Mouse (Mus musculus) heart, adult 8-10 months (tissue): Measurements from ENCODE around the gene Cfap97d2. TPM values are rescaled to one million over a fixed set of nuclear protein-coding genes. Genes with fewer than 3 reads are reported as not detected.

Experiments
- DNase-seq: peaks from one replicate; pipeline ENCODE4 v3.0.0; 2022; ENCODE audit warnings: low spot score
- total RNA-seq, 4 experiments: library from RNA; stranded (reverse); gene quantifications; 2 replicates each; pipeline ENCODE4 v1.2.4; 2022

Cfap97d2 gene
- total RNA-seq, result not detected

DNA sequence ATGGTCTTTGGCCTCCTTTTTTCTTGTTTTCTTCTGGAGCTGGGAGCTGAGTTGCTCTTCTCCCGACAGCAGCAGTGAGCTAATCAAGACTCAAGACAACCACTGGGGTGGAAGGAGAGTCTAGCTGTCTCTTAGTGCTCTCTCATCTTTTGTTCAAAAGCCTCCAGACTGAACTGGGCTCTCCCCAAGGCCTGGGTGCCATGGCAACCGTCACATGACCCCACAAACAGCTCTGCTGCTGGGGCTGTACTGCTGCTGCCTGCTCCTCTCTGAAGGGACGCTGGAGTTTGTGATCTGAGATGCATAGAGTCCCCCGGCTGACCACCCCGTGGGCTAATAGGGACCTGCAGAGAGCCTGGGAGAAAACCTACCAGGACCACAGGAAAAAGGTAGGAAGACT is at the start of gene Cfap97d2:
Gene Cfap97d2, plus strand, starts transcription at position 222 of the 400 bp plus-strand sequence.
- DNase-seq, result no peak

DNA sequence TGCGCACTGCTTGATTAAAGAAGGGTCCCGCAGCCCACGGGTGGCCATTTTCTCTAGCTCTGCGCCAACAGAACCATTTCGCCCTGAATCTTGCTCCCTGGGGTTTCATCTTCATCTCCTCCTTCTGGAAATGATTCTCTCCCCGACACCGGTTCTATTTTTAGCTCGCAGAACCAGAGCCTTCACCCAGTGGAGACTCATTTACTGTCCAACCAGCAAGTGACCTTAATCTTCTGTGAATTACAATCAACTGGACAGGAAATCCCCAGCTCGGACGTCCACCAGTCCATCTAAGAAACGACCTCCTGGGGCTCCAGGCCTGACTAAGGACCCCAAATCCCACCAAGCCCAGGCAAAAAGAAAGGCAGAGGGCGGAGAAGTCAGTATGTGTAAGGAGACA is 48.2 kb upstream of the Cfap97d2 start:
- no peak for DNase-seq

DNA sequence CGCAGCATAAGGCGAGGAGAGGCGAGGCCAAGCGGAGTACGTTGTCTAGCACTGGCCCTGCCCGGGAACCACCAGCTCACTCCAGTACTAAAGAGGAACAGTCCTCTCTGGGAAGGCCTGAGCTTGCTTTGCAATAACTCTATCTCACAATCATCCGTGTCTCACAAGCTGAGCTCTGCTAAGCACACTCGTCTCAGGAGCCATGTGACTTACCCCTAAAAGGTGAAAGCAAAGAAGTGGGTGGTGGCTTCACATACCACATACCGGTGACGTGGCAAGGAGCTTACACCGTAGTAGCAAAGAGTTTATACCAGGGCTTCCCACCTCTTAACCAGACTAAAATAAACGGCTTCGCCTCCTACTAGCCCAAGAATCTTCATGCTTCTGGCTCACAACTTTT is 45.4 kb upstream of the Cfap97d2 start:
- no peak for DNase-seq

DNA sequence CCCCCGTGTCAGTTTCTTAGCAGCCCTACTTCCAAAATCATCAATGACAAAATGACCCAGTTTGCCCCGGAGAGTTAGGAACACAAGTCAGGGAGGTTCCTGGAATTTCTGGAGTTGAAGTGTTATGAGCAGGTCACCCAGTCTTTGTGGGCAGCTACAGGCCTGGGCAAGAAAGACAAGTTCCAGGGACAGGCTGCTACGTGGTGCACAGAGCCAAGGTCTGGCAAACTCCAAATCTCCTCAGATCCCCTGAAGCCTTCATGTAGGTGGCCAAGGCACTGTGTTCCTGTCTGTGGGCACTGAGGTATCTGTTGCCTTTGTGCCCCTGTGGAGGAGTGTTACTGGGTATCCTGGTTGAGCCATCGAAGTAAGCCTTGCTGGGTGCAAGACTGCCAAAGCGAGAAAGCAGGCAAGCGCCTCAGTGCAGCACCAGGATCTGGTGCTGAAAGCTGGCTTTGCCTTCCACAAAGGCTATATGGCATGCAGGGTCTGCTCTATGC is 40.9 kb upstream of the Cfap97d2 start:
- no peak for DNase-seq

DNA sequence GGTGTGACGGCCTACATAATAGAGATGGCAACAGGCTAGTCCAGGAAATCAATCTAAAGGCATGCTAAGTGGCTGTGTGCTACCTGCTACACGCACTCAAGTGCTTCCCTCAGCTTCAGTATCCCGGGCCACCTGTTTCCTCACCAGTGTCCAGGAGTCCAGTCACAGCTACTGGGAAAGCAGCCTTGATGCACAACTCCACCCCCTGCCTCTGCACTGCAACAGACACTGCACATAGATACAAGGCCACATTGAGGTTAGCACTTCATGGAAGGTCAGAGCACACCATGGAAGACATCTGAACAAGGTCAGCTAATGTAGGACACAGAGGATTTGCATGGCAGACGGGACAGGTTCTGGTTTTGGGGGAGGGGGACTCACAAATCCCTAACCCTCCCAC is 40.2 kb upstream of the Cfap97d2 start:
- DNase-seq, result no peak

DNA sequence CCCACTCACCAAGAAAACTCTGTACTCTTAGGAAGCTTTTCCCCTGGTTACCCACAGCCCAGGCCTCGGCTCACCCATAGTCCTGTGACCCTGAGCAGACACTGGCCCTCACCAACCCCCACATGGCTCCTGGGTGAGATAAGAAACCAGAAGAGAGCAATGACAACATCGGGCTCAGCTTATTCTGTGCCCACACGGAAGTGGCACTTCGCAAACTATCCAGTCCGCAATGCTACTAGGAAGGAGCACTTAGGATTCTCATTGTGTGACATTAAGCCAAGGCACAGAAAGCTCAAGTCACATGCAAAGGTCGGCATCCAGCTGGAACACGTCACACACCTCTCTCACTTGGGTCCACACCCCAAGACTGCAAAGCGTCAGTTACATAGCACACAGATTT is 39.7 kb upstream of the Cfap97d2 start:
- no peak for DNase-seq

DNA sequence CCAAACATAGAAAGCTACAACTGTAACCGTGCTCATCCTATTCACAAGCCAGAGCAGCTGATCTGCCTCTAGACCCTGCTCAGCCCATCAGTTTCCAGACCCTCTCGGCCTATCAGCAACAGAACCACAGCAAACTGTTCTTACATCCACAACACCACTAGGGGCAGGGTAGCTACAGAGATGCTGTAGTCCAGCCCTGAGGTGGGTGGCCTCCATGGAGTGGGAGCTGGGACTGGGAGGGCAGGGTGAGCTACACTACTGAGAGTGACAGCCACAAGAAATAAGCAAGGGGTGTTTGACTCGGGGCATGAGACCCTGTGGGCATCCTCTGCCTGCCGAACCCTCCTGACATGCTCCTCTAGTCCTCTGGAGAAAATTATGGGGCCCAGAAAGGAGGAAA is 37.8 kb upstream of the Cfap97d2 start:
- DNase-seq, result no peak

DNA sequence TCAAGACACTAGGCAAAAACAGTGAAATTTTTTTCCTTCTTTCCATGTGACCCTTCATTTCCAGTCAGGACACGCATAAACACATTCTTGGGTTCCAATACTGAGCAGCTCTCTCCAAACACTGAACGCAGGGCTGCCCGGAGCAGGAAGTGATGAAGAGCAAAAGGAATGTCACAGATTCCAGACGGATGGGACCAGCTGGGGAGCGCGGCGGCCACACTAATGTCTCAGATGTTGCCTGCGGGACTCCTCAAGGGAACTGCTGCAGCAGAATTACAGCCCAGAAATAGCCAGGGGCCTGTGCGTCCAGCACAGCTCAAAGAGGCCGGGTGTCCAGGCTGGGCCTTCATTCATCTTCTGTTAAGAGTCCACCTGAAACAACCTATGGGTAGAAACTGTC is 37.3 kb upstream of the Cfap97d2 start:
- peak; percentile 79 for DNase-seq

DNA sequence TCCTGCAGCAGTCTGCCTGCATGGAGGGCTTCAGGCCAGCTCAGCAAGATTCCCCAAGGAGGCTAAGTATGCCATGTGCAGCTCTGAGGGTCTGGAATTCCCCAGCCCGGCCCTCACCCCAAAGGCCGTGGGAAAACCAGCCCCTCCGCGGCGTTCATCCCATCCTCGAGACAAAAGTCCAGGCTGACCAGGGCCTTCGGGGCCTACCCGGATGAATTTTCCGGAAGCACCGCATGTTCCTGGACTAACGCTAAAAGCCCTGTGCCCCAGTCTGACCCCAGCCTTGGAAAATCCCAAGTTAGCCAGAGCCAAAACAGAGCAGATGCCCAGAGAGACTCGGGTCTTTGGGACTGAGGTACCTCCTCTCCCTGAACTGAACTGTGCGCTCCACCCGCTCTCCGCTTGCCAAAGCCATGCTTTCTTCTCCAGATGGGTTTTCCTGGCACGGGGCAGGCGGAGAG is 35.6 kb upstream of the Cfap97d2 start:
- peak; percentile 52 for DNase-seq

DNA sequence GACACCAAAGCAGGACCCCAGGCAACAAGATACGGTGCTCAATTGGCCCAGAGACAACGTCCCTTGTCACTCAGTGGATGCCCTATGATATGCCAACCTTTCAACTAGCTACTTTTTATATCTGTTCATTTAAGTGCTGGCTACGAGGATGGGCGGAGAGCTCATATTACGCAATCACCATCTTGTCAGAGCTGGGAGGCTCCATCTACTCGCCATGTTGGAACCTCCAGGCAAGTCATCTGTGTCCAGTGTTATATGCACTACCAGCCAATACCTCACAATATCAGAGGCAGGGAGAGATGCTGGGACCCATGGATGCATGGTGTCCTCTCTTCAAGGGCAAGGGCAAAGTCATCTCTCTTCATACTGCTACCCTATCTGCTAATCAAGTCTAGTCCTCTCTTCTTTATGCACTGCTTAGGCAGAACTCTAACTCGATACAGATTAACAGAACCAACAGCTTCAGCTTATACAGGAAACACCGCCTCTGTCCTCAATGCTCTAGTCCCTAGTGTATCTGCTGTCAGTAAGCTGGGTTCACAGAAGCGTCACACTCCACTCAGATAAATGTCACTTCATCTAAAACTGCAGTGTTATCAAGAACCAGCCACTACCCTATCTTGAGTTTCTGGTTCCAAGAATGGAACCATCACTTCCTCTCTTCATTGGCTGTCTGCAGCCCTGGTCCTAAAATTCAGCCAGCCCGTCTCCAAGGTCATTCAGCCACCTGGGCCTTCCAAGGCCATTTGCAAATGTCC is 34.3 kb upstream of the Cfap97d2 start:
- no peak for DNase-seq

DNA sequence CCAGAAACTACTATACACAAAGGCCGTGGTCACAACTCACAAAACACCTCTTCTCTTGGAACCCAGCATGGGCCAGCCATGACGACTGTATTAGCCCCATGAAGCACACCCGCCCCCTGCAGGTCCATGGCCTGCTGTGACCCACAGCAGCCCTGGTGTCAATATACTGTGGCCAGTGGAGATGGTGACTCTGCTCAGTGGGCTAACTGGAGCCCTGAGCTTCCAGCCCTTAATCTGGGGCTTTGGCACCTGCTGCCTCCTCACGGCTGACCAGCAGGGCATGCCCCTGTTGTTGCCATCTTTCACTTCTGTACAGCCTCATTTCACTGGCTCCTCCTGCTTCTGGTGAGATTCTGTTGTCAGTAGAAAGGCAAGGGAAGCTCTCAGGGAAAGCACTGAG is 32.5 kb upstream of the Cfap97d2 start:
- DNase-seq, result peak; percentile 45

DNA sequence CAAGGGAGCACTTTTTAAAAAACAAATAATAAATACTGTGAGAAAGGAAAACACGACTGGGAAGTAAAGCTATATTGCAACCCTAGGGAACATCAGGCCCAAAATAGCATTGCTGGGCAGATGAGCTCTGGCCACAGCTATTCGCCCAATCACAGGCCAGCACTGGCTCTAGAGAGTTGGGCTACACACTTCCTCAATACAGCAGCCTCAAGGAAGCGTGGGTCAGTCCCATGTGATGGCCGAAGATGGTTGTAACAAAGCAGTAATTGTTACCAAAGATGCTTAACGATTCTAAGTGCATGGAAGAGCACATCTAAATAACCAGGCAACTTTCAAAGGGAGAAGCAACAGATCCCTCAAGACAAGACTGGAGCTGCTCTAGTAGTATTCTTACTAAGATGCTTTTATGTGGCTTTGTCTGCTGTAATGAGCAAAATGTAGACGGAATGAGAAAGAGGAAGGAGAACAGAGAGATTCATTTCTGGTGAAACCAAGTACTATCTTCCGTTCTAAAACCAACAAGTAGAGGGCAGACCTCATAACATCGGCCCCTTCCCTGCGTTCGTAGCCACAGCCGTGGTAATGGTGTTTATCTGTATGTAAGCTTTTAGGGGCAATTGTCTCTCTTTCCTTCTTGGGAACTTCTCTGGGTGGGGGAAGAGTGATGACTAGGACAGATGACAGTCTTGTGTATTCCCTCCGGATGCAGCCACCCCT is 31.2 kb upstream of the Cfap97d2 start:
- DNase-seq, result no peak

DNA sequence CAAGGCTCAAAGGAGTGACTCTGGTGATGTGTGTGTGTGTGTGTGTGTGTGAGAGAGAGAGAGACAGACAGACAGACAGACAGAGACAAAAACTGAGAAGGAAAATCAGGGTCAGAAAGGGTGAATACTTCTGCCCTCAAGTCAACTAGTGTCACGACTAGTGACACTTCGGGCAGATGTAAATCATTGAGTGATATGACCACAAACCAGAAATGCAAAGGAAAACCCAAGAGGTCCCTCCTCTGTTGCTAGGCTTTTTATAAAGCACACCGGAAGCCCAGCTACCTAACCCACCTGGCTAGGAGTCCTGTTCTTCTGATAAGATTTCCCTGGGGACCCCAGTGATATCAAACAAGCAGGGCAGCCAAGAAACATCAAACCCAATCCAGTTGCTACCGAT is 30.6 kb upstream of the Cfap97d2 start:
- no peak for DNase-seq

DNA sequence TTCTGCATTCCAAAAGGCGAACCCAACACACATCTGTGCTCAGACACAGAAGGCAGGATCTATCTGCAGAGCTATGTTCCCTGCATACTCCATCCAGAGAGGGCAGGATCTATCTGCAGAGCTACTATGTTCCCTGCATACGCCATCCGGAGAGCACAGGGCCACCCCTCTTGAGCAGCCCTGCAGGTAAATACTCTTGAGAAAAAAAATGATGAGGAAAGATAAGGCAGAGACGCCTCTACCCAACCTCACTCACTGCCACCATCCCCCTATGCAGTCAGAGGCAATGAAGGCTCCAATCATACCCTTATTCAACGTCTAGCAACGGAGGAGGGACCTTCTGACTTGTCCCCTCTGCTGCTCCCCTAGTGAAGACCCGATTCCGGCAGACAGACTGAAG is 30.2 kb upstream of the Cfap97d2 start:
- no peak for DNase-seq

DNA sequence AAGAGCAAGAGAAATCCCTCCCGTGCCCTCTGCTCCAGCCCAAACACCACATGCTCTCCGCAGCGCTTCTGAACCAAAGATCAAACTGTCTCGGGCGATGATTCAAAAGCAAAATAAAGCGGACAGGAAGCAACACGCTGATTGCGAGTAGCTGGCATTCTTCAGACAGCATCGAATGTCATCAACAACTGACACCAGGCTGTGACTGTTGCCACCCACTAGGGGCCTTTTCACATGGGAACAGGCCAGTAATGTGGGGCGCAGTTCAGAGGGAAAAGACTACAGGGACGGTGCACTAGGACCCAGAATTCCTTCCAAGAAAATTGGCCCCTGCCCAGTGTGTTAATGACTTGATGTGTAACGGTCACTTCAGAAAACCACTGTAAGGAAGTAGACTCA is 29.4 kb upstream of the Cfap97d2 start:
- DNase-seq, result peak; percentile 72

DNA sequence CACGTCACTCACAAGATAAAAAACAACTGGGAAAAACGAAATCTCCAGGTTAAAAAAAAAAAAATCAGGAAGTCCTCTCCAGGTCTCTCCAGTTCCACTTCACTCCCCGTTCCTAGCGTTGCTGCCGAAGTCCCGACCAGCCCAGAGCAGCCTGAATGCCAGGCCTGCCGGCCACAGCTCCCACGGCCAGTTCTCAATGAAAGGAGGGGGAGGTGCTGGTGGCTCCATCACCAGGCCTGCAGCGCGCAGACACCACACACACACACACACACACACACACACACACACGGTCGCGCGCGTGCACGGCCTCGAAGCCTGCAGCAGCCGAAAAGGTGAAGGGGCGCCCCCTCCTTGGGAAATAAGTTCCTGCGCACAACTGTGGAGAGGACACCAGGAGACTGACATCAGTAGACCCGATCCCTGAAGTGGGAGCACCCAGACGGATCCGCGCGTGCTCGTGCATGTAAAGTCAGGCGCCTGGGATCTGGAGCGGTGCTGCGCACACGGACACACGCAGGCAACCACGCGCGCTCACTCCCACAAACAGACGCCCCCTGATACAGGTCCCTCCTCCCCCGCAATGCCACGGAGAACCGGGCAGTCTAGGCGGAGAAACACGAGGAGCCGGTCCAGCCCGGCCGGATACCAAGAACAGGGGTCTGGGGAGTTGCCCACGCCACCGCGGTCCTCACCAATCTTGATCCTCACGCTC is 28.8 kb upstream of the Cfap97d2 start:
- no peak for DNase-seq

DNA sequence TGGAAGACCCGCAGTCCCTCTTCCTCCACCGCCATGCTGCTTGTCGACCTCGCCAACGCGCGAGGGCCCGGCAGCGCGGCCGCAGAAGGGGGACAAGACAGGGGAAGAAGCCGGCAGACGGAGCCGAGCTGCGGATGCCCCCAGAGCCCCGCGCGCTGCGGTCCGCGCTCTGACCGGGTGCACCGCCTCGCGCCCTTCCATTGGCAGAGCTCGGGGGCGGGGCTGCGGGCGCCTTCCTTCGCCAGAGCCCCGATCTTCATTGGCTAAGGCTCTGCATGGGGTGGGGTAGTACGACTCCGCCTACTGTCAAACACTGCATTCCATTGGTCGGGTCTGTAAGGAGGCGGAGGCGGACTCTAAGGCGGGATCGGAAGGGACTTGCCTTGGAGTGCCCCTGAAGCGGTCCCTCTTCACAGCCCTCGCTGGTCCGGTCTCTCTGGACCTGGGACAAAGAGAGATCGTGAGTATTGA is 28.2 kb upstream of the Cfap97d2 start, which contains the start of gene Rasa3:
Gene Rasa3, minus strand, starts transcription at position 191 of the 471 bp plus-strand sequence.
- DNase-seq, result peak; percentile 97

DNA sequence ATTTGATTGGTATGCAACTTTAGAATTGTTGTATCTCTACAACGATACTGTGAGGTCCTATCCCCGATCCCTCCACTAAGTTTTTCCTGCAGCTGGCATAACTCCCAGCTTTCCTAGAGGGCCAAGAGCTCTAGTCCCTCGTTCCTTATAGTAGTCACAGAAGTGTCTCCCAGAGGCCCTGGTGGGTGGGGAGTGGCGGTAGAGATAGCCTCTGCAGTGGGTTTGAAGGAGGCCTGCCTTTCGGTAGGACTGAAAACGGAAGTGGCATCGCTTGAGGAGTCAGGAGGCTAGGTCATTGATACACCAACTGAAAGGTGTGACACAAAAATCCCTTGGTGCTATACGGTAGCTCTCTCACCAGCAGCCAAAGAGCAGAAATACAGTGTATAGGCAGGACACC is 27.5 kb upstream of the Cfap97d2 start:
- DNase-seq, result no peak

DNA sequence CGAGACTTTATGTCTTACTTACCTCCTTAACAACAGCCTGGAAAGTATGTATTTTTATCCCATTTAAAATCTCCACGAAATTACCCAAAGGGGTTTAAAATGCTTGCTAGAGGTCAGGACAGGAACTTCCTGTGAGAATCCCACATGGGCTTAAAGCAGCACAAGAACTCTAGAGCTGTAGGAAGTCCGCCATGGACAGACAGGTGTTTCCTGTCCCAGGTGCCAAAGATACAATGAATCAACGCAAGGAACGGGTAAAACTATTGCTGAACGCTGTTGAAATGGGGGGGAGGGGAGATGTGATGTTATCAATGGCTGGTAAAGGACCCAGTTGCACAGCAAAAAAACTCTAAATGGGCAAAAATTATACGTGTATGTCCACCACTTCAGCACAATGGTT is 21.6 kb upstream of the Cfap97d2 start:
- no peak for DNase-seq

DNA sequence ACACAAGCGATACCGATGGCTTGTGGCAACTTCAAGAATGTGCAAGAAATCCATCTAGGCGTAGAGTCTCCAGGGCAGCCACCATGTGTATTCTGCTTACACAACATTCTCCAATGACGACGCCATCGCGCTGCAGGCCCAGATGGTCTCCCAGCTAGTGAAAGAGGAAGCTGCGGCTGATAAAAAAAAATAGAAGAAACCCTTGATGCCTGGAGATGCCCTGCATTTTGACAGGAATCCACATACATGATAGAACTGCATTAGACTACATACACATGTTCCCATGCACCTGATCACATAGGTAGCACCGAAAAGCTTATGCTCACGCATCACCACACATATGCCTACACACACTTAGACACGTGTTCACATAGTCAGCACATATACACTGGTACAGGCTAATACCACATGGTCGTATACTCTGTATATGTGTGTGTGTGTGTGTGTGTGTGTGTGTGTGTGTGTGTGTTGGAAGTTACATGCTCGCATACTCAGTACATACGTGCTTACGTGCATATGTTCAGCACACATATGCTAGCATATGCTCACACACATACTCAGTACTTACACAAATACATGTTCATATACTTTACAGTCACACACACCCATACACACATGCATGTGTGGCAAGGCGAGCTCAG is 19.9 kb upstream of the Cfap97d2 start:
- no peak for DNase-seq

DNA sequence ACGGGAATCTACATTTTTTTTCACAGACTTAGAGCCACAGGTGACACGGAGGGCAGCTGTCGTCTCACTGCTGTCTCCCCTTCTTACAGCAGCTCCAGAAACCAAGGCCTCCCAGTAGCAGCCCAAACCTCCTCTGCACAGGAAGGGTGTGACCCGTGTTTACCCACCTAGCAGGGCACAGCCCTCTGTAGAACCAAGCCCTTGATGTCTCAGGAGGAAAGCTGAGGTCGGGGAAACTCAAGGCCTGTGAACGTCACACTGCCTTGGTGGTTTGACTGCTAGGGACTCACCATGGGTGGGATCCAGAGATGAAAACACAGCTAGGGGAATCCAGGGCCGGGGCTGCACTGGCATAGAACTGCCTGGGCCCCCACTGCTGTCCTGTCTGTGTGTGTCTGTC is 19.3 kb upstream of the Cfap97d2 start:
- no peak for DNase-seq
